Mouse (Mus musculus): ENCODE measurements at regions not wholly inside any gene's neighbourhood (a gene's known extent, or its start where the extent isn't known, plus 50 kb on each side); places are given as distances from the start of the nearest gene placed in this dataset.

DNA sequence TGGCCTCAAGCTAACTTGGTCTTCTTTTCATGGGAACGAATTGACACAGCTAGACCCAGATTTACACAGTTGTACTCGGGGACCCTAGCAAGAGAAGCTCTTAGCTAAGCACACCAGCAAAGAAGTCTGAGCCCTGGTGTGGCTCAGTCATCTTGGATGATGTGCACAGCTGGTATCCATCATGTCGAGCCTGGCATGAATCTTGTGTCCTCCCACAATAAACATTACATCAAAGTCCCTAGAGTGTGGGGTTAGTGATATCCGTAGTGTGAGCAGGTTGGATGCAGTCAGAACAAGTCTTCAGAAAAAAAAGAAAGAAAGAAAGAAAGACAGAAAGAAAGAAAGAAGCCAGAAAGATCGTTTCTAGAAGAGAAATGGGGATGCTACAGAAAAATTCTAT is 52.1 kb upstream of the Hmcn1 start:
- no peaks in the 10 kb centered on the region for H3K27me3 ChIP-seq (ENCODE audit: control insufficient read depth, insufficient read depth, low read length)
- H3K27ac ChIP-seq (ENCODE audit: low read depth, low read length): no peak overlapping the region
- H3K36me3 ChIP-seq (ENCODE audit: control insufficient read depth, insufficient read depth, low read length): no peaks in the 10 kb centered on the region
- H3K9me3 ChIP-seq (ENCODE audit: control insufficient read depth, low read length): no peaks in the 10 kb centered on the region
- WGBS: 72% methylated on average over 5 of the region's 5 CpGs
- H3K4me3 ChIP-seq (ENCODE audit: low read depth, low read length): no peak overlapping the region
- ATAC-seq (ENCODE audit: low read depth): no peak
- H3K4me2 ChIP-seq (ENCODE audit: low read depth, low read length): no peak overlapping the region
- no peak overlapping the region for H3K9ac ChIP-seq (replicated peaks; ENCODE audit: low read depth, low read length)
- no peaks in the 10 kb centered on the region for H3K4me1 ChIP-seq (ENCODE audit: control insufficient read depth, insufficient read depth, low read length)

DNA sequence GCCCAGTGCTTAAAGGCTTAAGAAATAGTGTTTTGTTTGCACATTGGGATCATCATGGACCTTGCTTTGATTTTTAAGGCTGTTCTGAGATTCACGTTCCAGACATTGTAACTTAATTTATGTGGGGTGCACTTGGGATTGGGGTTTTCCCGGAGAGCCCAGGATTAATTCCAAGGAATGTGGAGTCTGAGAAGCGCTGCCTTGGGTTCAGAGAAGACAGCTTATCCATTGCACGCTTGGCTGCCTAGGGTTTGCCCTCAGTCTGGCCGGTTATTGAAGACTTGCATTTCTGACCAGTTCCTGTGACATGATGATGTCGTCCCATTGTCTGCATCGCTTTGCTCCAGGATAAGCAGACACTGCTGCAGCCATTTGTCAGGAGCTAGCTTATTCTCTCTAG is 53.4 kb upstream of the Hmcn1 start:
- no peak for ATAC-seq (ENCODE audit: low read depth)
- Histone ChIP-seq H3K4me3 (ENCODE audit: low read depth, low read length) (no peak overlapping the region), H3K9ac (replicated peaks; ENCODE audit: low read depth, low read length) (no peak overlapping the region), H3K4me2 (ENCODE audit: low read depth, low read length) (no peak overlapping the region), H3K27ac (ENCODE audit: low read depth, low read length) (no peak overlapping the region), H3K27me3 (ENCODE audit: control insufficient read depth, insufficient read depth, low read length) (no peaks in the 10 kb centered on the region), H3K9me3 (ENCODE audit: control insufficient read depth, low read length) (no peaks in the 10 kb centered on the region), H3K4me1 (ENCODE audit: control insufficient read depth, insufficient read depth, low read length) (no peaks in the 10 kb centered on the region), H3K36me3 (ENCODE audit: control insufficient read depth, insufficient read depth, low read length) (no peaks in the 10 kb centered on the region)
- 51% methylated on average over 7 of the region's 7 CpGs for WGBS

DNA sequence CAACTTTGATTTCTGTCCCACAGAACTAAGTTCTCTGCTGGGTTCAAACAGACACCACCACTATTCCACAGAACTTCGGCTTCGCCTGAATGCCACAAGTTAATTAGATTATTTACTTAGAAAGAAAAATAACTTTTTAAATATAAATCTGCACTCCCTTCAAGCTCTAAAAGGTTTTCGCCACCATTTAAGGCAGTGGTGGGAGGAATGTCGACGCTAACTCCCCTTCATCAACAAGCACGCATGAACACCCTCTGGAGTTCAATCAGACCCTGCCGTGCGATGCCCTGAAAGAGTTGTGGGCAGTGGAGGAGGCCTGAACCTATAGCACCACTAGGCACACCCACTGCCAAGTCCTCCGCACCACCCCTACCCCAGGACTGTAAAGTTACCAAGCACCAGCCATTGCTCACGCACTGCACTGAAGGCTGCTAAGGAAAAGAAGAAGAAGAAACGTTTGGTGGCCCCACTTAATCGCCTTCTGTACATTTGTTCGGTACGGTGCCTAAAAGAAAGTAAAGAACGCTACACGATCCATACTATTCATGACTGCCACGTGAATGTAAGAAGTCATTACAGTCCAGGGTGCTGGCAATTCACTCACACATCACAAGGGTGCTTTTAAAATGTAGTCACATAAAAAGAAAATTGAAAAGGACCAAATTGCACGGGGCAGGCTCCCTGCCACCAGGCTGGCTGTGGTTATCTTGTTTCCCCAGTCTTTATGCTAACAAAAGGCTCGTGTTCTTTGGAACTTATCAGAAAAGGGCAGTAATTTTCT is 56.7 kb upstream of the Hmcn1 start:
- no peak for ATAC-seq (ENCODE audit: low read depth)
- H3K27me3 ChIP-seq (ENCODE audit: control insufficient read depth, insufficient read depth, low read length): no peaks in the 10 kb centered on the region

DNA sequence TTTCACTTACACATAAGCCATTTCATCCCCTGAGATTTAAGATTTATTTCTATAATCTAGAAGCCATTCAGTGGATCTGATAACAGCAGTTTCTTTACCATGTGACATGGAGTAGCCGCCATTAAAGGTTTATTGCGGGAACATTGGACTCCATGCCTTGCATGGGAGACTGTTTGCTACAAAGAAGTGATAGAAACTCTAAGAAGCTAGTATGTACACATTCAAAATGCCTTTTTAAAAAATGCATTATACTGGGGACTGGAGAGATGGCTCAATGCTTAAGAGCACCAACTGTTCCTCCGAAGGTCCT is 57.2 kb upstream of the Hmcn1 start:
- no peaks in the 10 kb centered on the region for H3K4me1 ChIP-seq (ENCODE audit: control insufficient read depth, insufficient read depth, low read length)
- no peaks in the 10 kb centered on the region for H3K9me3 ChIP-seq (ENCODE audit: control insufficient read depth, low read length)
- H3K4me2 ChIP-seq (ENCODE audit: low read depth, low read length): no peak overlapping the region
- H3K27me3 ChIP-seq (ENCODE audit: control insufficient read depth, insufficient read depth, low read length): no peaks in the 10 kb centered on the region
- no peak overlapping the region for H3K4me3 ChIP-seq (ENCODE audit: low read depth, low read length)
- H3K27ac ChIP-seq (ENCODE audit: low read depth, low read length): no peak overlapping the region
- H3K9ac ChIP-seq (replicated peaks; ENCODE audit: low read depth, low read length): no peak overlapping the region
- H3K36me3 ChIP-seq (ENCODE audit: control insufficient read depth, insufficient read depth, low read length): no peaks in the 10 kb centered on the region
- WGBS: 88% methylated on average over 3 of the region's 3 CpGs
- ATAC-seq (ENCODE audit: low read depth): no peak

More for the DNA sequence above, 56.7 kb upstream of the Hmcn1 start:
- Histone ChIP-seq H3K36me3 (ENCODE audit: control insufficient read depth, insufficient read depth, low read length) (no peaks in the 10 kb centered on the region), H3K9ac (replicated peaks; ENCODE audit: low read depth, low read length) (no peak overlapping the region), H3K4me3 (ENCODE audit: low read depth, low read length) (no peak overlapping the region), H3K4me2 (ENCODE audit: low read depth, low read length) (no peak overlapping the region), H3K9me3 (ENCODE audit: control insufficient read depth, low read length) (no peaks in the 10 kb centered on the region), H3K27ac (ENCODE audit: low read depth, low read length) (no peak overlapping the region), H3K4me1 (ENCODE audit: control insufficient read depth, insufficient read depth, low read length) (no peaks in the 10 kb centered on the region)
- 75% methylated on average over 19 of the region's 19 CpGs for WGBS

DNA sequence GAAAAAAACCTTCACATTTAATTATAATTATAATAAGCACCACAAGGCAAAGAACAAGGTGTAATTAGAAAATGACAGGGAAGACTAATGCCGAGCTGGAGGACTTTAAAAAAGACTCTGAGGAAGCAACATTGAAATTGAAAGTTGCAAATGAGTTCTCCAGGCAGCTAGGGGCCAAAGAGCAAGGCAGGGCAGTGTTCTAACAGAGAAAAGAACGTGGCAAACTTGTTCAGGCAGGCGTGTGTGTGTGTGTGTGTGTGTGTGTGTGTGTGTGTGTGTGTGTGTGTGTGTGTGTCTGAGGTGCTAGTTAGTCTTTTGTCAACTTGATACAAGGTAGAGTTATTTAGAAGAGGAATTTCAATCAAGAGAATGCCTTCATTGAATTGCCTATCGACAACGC is 60.0 kb upstream of the Hmcn1 start:
- H3K27me3 ChIP-seq (ENCODE audit: control insufficient read depth, insufficient read depth, low read length): no peaks in the 10 kb centered on the region
- WGBS: 68% methylated on average over 5 of the region's 5 CpGs

DNA sequence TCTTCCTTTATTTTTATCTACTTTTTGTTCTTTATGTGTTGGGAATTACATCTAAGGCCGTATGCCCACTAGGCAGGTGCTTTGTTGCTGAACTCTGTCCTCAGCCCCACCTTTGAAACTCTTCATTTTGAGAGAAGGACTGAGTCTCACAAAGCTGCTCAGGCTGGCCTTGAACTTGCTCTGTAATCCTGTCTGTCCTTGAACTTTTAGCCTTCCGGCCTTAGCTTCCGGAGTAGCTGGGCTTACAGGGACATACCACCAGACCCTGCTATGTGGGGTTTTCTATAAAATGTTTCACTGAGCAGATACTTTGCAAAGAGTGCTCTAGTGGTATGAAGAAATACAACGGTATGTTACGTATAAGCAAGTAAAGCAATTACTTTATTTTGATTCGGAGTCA is 62.2 kb upstream of the Hmcn1 start:
- Histone ChIP-seq H3K27ac (ENCODE audit: low read depth, low read length) (no peak overlapping the region), H3K36me3 (ENCODE audit: control insufficient read depth, insufficient read depth, low read length) (no peaks in the 10 kb centered on the region), H3K9me3 (ENCODE audit: control insufficient read depth, low read length) (no peaks in the 10 kb centered on the region), H3K4me1 (ENCODE audit: control insufficient read depth, insufficient read depth, low read length) (no peaks in the 10 kb centered on the region), H3K9ac (replicated peaks; ENCODE audit: low read depth, low read length) (no peak overlapping the region), H3K4me2 (ENCODE audit: low read depth, low read length) (no peak overlapping the region), H3K27me3 (ENCODE audit: control insufficient read depth, insufficient read depth, low read length) (no peaks in the 10 kb centered on the region), H3K4me3 (ENCODE audit: low read depth, low read length) (no peak overlapping the region)
- WGBS: 89% methylated on average over 6 of the region's 6 CpGs
- no peak for ATAC-seq (ENCODE audit: low read depth)

More for the DNA sequence above, 60.0 kb upstream of the Hmcn1 start:
- Histone ChIP-seq H3K4me3 (ENCODE audit: low read depth, low read length) (no peak overlapping the region), H3K27ac (ENCODE audit: low read depth, low read length) (no peak overlapping the region), H3K9ac (replicated peaks; ENCODE audit: low read depth, low read length) (no peak overlapping the region), H3K9me3 (ENCODE audit: control insufficient read depth, low read length) (no peaks in the 10 kb centered on the region), H3K4me2 (ENCODE audit: low read depth, low read length) (no peak overlapping the region), H3K36me3 (ENCODE audit: control insufficient read depth, insufficient read depth, low read length) (no peaks in the 10 kb centered on the region), H3K4me1 (ENCODE audit: control insufficient read depth, insufficient read depth, low read length) (no peaks in the 10 kb centered on the region)
- no peak for ATAC-seq (ENCODE audit: low read depth)

DNA sequence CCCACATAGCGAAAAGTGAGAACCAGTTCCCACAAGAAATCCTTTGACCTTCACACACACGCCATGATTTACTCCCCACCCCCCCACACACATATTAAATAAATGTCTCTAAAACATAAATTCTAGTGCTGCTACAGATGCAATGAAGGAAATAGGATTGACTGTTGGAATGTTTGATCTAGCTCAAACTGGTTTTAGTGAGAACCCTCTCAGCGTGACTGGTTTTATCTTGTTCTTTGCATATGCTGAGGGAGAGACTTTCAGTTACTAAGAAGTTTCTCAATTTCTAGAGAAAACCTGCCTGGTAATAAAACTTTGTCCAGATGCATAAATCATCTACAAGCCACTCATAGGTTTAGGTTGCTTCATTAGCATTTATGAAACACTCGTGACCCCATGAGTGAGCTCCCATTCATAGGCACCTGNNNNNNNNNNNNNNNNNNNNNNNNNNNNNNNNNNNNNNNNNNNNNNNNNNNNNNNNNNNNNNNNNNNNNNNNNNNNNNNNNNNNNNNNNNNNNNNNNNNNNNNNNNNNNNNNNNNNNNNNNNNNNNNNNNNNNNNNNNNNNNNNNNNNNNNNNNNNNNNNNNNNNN is 66.4 kb upstream of the Hmcn1 start:
- Histone ChIP-seq H3K27me3 (ENCODE audit: control insufficient read depth, insufficient read depth, low read length) (no peaks in the 10 kb centered on the region), H3K4me2 (ENCODE audit: low read depth, low read length) (no peak overlapping the region), H3K4me3 (ENCODE audit: low read depth, low read length) (no peak overlapping the region), H3K27ac (ENCODE audit: low read depth, low read length) (no peak overlapping the region), H3K9me3 (ENCODE audit: control insufficient read depth, low read length) (no peaks in the 10 kb centered on the region), H3K4me1 (ENCODE audit: control insufficient read depth, insufficient read depth, low read length) (no peaks in the 10 kb centered on the region), H3K9ac (replicated peaks; ENCODE audit: low read depth, low read length) (no peak overlapping the region), H3K36me3 (ENCODE audit: control insufficient read depth, insufficient read depth, low read length) (no peaks in the 10 kb centered on the region)
- ATAC-seq (ENCODE audit: low read depth): no peak
- WGBS: 85% methylated on average over 4 of the region's 4 CpGs

DNA sequence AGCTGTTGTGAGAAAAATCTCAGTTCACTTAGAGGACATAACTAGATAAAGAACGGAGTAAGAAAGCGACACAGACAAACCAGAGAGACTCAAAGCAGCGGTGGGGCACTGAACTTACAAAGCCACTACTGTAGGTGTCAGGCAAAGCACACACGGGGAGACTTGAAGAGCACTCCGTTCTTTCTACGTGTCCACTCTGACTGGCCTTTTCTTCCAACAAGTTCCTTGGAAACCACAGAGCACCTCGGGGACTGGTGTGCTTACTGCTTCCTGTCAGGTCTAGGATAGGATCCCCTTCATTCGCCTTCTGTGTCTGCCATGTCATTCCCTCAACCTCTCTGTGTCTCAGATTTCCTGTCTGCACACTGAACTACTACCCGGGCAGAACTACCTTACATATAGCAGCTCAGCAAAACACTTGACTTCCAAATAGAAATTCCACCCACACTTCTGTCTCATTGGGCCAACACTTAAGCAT is 71.9 kb upstream of the Hmcn1 start:
- Histone ChIP-seq H3K4me1 (ENCODE audit: control insufficient read depth, insufficient read depth, low read length) (no peaks in the 10 kb centered on the region), H3K4me2 (ENCODE audit: low read depth, low read length) (no peak overlapping the region), H3K27ac (ENCODE audit: low read depth, low read length) (no peak overlapping the region), H3K9me3 (ENCODE audit: control insufficient read depth, low read length) (no peaks in the 10 kb centered on the region), H3K9ac (replicated peaks; ENCODE audit: low read depth, low read length) (no peak overlapping the region), H3K36me3 (ENCODE audit: control insufficient read depth, insufficient read depth, low read length) (no peaks in the 10 kb centered on the region), H3K4me3 (ENCODE audit: low read depth, low read length) (no peak overlapping the region), H3K27me3 (ENCODE audit: control insufficient read depth, insufficient read depth, low read length) (no peaks in the 10 kb centered on the region)
- ATAC-seq (ENCODE audit: low read depth): no peak
- 73% methylated on average over 9 of the region's 9 CpGs for WGBS

DNA sequence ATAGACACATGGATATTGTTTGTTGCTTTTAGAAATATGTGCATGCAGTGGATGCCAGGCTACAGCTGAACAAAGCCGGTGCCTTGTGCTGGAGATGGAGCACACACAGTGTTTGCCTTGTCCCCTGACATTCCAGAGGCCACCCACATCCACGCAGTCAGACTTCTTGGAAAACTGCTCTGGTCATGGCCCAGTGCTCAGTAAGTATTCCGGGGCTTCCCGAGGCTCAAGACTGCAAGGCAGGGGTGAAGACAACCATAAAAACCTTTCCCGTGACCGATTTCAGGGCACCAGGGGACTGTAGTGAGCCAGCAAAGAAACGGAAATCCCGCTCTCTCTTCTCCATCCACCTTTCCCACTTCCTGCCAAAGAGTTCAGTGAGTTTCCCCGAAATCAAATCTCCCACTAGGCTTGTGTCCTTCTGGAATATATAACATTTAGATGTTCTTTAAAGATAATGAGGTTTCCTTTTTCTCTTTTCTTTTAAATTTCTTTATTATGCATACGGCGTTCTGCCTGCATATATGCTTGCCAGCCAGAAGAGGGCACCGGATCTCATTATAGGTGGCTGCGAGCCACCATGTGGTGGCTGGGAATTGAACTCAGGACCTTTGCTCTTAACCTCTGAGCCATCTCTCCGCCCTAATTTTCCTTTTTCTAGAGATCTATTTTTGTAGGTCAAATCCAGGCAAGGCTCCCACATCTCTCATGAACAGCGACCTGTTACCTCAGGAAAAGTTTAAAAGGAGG is 73.3 kb upstream of the Hmcn1 start:
- WGBS: 65% methylated on average over 15 of the region's 15 CpGs
- ATAC-seq (ENCODE audit: low read depth): peak; percentile 21; the same call in 1 of the 2 replicates
- no peaks in the 10 kb centered on the region for H3K9me3 ChIP-seq (ENCODE audit: control insufficient read depth, low read length)

More for the DNA sequence above, 73.3 kb upstream of the Hmcn1 start:
- Histone ChIP-seq H3K27me3 (ENCODE audit: control insufficient read depth, insufficient read depth, low read length) (no peaks in the 10 kb centered on the region), H3K36me3 (ENCODE audit: control insufficient read depth, insufficient read depth, low read length) (no peaks in the 10 kb centered on the region), H3K9ac (replicated peaks; ENCODE audit: low read depth, low read length) (no peak overlapping the region), H3K27ac (ENCODE audit: low read depth, low read length) (no peak overlapping the region), H3K4me1 (ENCODE audit: control insufficient read depth, insufficient read depth, low read length) (no peaks in the 10 kb centered on the region), H3K4me2 (ENCODE audit: low read depth, low read length) (no peak overlapping the region), H3K4me3 (ENCODE audit: low read depth, low read length) (no peak overlapping the region)
